Mouse (Mus musculus) liver, embryonic 13.5 days (tissue): ENCODE results near the gene Olfr48. TPM values are rescaled to one million over a fixed set of nuclear protein-coding genes. Genes with fewer than 3 reads are reported as not detected.

Experiments
- ATAC-seq: fragments of 200-750 bp; cut with Nextera tagmentation; 2 replicates; pipeline ENCODE4 v1.8.0; 2017; ENCODE audit warnings: low read depth, mild to moderate bottlenecking, moderate number of reproducible peaks, moderate library complexity
- DNase-seq: peaks from one replicate; pipeline ENCODE4 v3.0.0; 2022
- H3K27ac ChIP-seq: fragments of 300-500 bp; sonication (generic); 2 replicates; pipeline ENCODE4 v1.5.1; 2015; ENCODE audit warnings: moderate library complexity, mild to moderate bottlenecking, inconsistent platforms
- H3K27me3 ChIP-seq: fragments of 300-500 bp; sonication (generic); 2 replicates; pipeline ENCODE4 v1.6.1; 2015; ENCODE audit warnings: mild to moderate bottlenecking, inconsistent platforms
- H3K36me3 ChIP-seq: fragments of 300-500 bp; sonication (generic); 2 replicates; pipeline ENCODE4 v1.6.1; 2015; ENCODE audit warnings: mild to moderate bottlenecking, inconsistent platforms
- H3K4me1 ChIP-seq: fragments of 300-500 bp; sonication (generic); replicated peaks from 2 replicates; pipeline ENCODE4 v1.6.1; 2015; ENCODE audit warnings: inconsistent platforms
- H3K4me2 ChIP-seq: fragments of 300-500 bp; sonication (generic); 2 replicates; pipeline ENCODE4 v1.6.1; 2015; ENCODE audit warnings: inconsistent platforms, mild to moderate bottlenecking, moderate library complexity
- H3K4me3 ChIP-seq: fragments of 300-500 bp; sonication (generic); replicated peaks from 2 replicates; pipeline ENCODE4 v1.5.1; 2015; ENCODE audit warnings: mild to moderate bottlenecking, inconsistent platforms
- H3K9ac ChIP-seq: fragments of 300-500 bp; sonication (generic); 2 replicates; pipeline ENCODE4 v1.6.1; 2015; ENCODE audit warnings: mild to moderate bottlenecking, inconsistent platforms
- H3K9me3 ChIP-seq: fragments of 300-500 bp; sonication (generic); replicated peaks from 2 replicates; pipeline ENCODE4 v1.6.1; 2016; ENCODE audit warnings: inconsistent platforms
- WGBS: fragments of 180-500 bp; shearing (Covaris S2); methylation state at CpG from one replicate; pipeline ENCODE4 v1.1.7; 2015; ENCODE audit not compliant: insufficient replicate concordance; 5-methylcytosine and 5-hydroxymethylcytosine counted together
- polyA plus RNA-seq: library from polyadenylated mRNA; unstranded; fragments of >200 nt; fragmentation: Nextera tagmentation; extraction: Ambion mirVana; gene quantifications from 2 replicates; pipeline ENCODE4 v1.2.1, GENCODE M21; 2015

Gene Olfr48
- not detected in 2 replicates for polyA plus RNA-seq

DNA sequence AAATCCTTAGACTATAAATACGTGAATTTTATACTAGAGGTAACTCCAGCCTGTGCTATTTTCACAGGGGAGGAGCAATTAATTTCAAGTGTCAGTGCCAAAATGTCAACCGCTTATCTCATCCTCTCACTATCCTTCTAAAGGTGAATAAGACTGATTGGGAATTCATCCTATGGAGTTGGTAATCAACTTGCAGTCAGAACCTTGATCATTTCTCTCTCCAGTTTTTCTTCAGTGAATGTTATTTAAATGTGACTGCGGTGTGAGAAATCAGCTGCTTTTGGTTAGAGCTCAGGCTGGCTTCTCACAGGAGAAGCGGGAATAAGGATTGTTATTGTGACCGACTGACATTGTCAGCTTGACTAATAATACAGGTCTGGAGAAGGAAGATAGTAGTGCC, at the start of gene Olfr48:
TSS of gene Olfr48 (minus strand) at position 101 of the 400 bp plus-strand sequence.
- H3K4me3 ChIP-seq, result no peak within 1 kb of the TSS
- no peak within 1 kb of the TSS for H3K9ac ChIP-seq
- H3K27ac ChIP-seq, result no peak within 1 kb of the TSS
- H3K9me3 ChIP-seq, result no peaks in the 10 kb centered on the region
- H3K27me3 ChIP-seq, result no peaks in the 10 kb centered on the region
- no peaks in the 10 kb centered on the region for H3K36me3 ChIP-seq
- no peak within 1 kb of the TSS for H3K4me2 ChIP-seq
- DNase-seq (no peak), ATAC-seq (no peak)
- WGBS, result 74% methylated on average over 5 of the region's 5 CpGs
- H3K4me1 ChIP-seq, result no peaks in the 10 kb centered on the region

DNA sequence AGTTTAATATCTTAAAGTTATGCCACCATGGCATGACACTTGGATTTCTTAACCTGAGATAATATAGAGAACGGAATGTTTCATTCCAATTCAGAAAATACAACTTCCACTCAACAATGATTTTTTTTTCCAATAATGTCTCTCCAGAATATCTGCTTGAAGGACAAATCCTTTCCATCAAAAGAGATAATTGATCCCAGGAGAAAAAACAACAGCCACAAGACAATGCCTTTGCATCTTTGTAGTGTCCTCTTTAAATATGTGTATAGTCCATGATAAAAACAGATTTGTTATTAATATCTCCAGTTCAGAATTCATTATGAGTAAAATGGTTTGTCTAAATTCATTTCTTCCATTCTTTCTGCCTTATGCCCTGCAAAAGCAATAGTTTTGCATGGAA, 30.1 kb upstream of the Olfr48 start, which contains the start of gene Olfr1257:
TSS of gene Olfr1257 (plus strand) at position 301 of the 400 bp plus-strand sequence.
- Histone ChIP-seq H3K4me1 (no peaks in the 10 kb centered on the region), H3K27me3 (no peaks in the 10 kb centered on the region), H3K4me3 (no peak within 1 kb of the TSS), H3K9ac (no peak within 1 kb of the TSS), H3K9me3 (no peaks in the 10 kb centered on the region), H3K4me2 (no peak within 1 kb of the TSS), H3K27ac (no peak within 1 kb of the TSS), H3K36me3 (no peaks in the 10 kb centered on the region)
- no peak for ATAC-seq
- WGBS, result 71% methylated on average over 1 of the region's 1 CpGs
- no peak for DNase-seq

DNA sequence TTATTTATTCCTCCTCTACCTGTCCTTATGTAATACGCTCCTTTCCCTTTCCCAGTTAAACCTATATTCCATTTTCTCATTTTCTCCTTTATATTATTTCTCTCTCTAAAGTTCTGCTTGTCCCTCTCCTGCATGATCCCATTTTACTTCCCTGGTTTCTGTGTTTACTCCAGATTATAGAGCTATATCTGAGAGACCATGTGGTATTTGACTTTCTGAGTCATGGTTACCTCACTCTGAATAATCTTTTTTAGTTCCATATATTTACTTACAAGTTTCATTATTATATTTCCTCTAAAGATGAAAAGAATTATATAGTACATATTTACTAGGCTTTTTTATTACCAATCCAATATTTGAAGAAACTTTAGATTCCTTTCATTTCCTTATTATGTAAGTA, 1.2 kb upstream of the Olfr48 start:
- Histone ChIP-seq H3K4me1 (no peaks in the 10 kb centered on the region), H3K36me3 (no peaks in the 10 kb centered on the region), H3K9ac (no peak overlapping the region), H3K27me3 (no peaks in the 10 kb centered on the region), H3K9me3 (no peaks in the 10 kb centered on the region), H3K4me2 (no peak overlapping the region), H3K4me3 (no peak overlapping the region), H3K27ac (no peak overlapping the region)
- no peak for ATAC-seq
- 66% methylated on average over 1 of the region's 1 CpGs for WGBS
- no peak for DNase-seq

DNA sequence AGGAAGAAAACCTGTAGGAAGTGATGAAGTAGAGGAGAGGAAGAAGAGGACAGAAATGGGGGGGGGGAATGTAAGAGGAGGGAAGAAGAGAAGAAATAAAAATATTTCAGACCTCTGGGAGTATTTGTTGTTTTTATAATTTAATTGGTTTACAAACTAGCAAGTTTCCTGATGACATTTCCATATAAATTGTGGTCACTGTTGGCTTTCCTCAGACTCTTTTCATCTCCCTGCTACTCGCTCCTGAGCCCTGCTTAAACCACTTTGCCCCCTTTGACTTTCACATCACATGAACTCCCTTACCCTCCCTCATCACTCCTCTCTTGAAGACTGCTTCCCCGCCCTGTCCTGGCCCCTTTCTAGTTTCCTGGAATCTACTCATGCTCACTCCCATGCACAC, 6.5 kb downstream of the Olfr48 start, which contains the start of gene Olfr1256:
TSS of gene Olfr1256 (minus strand) at position 101 of the 400 bp plus-strand sequence.
- no peak for ATAC-seq
- Histone ChIP-seq H3K27ac (no peak within 1 kb of the TSS), H3K4me2 (no peak within 1 kb of the TSS), H3K9ac (no peak within 1 kb of the TSS), H3K9me3 (no peaks in the 10 kb centered on the region), H3K27me3 (no peaks in the 10 kb centered on the region), H3K4me1 (no peaks in the 10 kb centered on the region), H3K4me3 (no peak within 1 kb of the TSS), H3K36me3 (no peaks in the 10 kb centered on the region)
- 35% methylated on average over 2 of the region's 2 CpGs for WGBS
- no peak for DNase-seq

DNA sequence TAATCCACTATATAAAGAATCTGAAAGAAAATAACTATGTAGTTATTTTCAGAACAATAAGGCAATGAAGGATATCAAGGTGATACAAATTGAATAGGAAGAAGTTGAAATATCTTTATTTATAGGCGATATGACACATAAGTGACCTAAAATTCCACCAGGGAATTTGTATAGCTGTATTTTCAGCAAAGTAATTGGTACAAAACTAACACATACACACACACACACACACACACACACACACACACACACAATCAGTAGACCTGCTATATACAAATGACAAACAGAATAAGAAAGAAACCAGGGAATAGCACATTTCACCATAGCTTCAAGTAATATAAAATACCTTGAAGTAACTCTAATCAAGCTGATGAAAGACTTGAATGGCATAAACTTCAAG, 27.8 kb downstream of the Olfr48 start:
- no peaks in the 10 kb centered on the region for H3K4me1 ChIP-seq
- H3K27ac ChIP-seq, result no peak overlapping the region
- DNase-seq (no peak), ATAC-seq (no peak)
- no peaks in the 10 kb centered on the region for H3K9me3 ChIP-seq
- H3K36me3 ChIP-seq, result no peaks in the 10 kb centered on the region
- no peak overlapping the region for H3K4me2 ChIP-seq
- no peaks in the 10 kb centered on the region for H3K27me3 ChIP-seq
- 60% methylated on average over 1 of the region's 1 CpGs for whole genome bisulfite sequencing
- no peak overlapping the region for H3K9ac ChIP-seq
- H3K4me3 ChIP-seq, result no peak overlapping the region

DNA sequence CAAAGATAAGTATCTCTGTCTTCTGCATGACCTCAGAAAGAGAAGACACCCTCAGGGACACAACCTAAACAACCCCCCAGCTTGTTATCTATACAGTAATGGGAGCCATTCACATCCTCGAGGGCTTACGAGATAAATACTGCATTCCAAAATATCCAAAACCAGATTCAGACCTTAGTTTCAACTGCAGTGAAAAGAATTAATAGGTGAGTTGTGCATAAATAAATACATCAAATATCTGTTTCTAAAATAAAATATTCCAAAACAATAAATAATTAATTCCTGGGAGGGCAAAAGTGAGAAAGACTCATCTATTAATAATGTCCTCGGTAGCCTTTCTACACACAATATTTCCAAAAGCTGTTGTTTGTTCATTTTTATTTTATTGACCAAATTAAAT, 36.3 kb downstream of the Olfr48 start, which contains the start of gene Olfr1255:
TSS of gene Olfr1255 (plus strand) at position 301 of the 400 bp plus-strand sequence.
- Histone ChIP-seq H3K4me2 (no peak within 1 kb of the TSS), H3K4me1 (no peaks in the 10 kb centered on the region), H3K9me3 (no peaks in the 10 kb centered on the region), H3K27me3 (no peaks in the 10 kb centered on the region), H3K4me3 (no peak within 1 kb of the TSS), H3K27ac (no peak within 1 kb of the TSS), H3K9ac (no peak within 1 kb of the TSS), H3K36me3 (no peaks in the 10 kb centered on the region)
- DNase-seq (no peak), ATAC-seq (no peak)
- WGBS, result 63% methylated on average over 3 of the region's 3 CpGs

DNA sequence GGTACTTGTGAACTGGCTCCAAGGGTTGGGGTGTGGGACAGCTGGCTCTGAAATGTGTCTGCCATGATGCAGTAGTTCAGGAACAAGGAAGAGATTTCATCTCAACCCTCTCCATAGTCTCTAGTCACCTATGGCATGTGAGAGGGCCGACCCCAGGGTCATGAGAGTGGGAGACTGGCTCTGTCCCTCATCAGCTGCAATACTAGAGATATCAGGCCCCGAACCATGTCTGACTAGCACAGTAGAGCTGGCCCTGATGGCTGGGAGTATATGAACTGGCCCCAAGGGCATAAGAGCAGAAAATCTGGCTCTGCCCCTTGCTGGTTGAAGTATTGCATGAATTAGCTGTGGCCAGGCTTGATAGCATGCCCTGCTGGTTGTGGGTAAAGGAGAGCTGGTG, 37.3 kb downstream of the Olfr48 start:
- no peak overlapping the region for H3K4me2 ChIP-seq
- 64% methylated on average over 2 of the region's 2 CpGs for WGBS
- no peak overlapping the region for H3K27ac ChIP-seq
- ATAC-seq (no peak), DNase-seq (no peak)
- no peak overlapping the region for H3K4me3 ChIP-seq
- H3K27me3 ChIP-seq, result no peaks in the 10 kb centered on the region
- H3K9ac ChIP-seq, result no peak overlapping the region
- H3K36me3 ChIP-seq, result no peaks in the 10 kb centered on the region
- H3K9me3 ChIP-seq, result no peaks in the 10 kb centered on the region
- H3K4me1 ChIP-seq, result no peaks in the 10 kb centered on the region

DNA sequence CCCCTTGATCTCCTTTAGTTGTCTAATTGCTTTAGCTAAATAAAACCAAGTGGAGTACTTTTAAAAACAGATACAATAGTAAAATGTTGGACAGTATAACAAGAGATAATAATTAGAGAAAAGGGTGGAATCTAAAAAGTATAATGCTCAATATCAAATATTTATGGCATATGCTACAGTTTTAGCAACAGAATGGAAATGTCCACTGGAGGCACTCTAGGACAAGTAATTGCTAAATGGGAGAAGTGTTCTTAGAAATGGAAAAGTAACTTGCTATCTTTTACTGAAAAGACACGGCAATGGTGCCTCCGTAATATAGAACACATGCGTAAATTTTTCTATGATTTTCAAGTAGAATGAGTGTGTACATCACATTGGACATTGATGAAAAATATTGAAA, 48.4 kb downstream of the Olfr48 start:
- ATAC-seq, result no peak

DNA sequence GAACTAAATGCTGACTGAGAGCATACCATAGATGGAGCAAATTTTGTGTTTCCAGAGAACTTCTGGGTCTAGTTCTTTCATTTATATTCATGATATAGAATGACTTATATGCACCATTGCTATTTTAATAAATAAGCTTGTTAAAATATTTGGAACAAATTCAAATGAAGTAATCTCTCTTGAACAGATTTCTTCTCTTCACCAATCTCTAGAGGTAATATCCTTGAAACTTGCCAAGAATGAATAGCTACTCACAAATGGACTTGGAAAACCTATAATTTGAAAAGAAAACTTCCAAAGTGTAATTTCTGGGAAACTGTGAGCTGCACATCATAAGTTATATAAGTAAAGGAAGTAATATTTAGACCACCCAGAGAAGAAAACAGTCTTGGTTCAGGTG, 54.5 kb downstream of the Olfr48 start, which contains the start of gene Olfr1254:
TSS of gene Olfr1254 (minus strand) at position 101 of the 400 bp plus-strand sequence.
- H3K36me3 ChIP-seq, result no peaks in the 10 kb centered on the region
- H3K9me3 ChIP-seq, result no peaks in the 10 kb centered on the region
- H3K27ac ChIP-seq, result no peak within 1 kb of the TSS
- no peaks in the 10 kb centered on the region for H3K27me3 ChIP-seq
- ATAC-seq (no peak), DNase-seq (no peak)
- H3K4me1 ChIP-seq, result no peaks in the 10 kb centered on the region
- no peak within 1 kb of the TSS for H3K4me3 ChIP-seq
- no peak within 1 kb of the TSS for H3K9ac ChIP-seq
- no peak within 1 kb of the TSS for H3K4me2 ChIP-seq

More for the DNA sequence above, 48.4 kb downstream of the Olfr48 start:
- Histone ChIP-seq H3K27ac (no peak overlapping the region), H3K4me3 (no peak overlapping the region), H3K9me3 (no peaks in the 10 kb centered on the region), H3K27me3 (no peaks in the 10 kb centered on the region), H3K9ac (no peak overlapping the region), H3K4me2 (no peak overlapping the region), H3K36me3 (no peaks in the 10 kb centered on the region), H3K4me1 (no peaks in the 10 kb centered on the region)
- no peak for DNase-seq
- 78% methylated on average over 3 of the region's 3 CpGs for WGBS

Other genes starting within 250 kb of the Olfr48 start
- not detected in 2 replicates for gene Olfr1247, start 234.1 kb downstream of the Olfr48 start, polyA plus RNA-seq
- not detected in 2 replicates for gene Olfr1248, start 230.0 kb downstream of the Olfr48 start, polyA plus RNA-seq
- gene Olfr1249, start 213.2 kb downstream of the Olfr48 start, polyA plus RNA-seq, result not detected in 2 replicates
- gene Olfr1250, start 186.7 kb downstream of the Olfr48 start, polyA plus RNA-seq, result not detected in 2 replicates
- gene Olfr1251, start 176.3 kb downstream of the Olfr48 start, polyA plus RNA-seq, result not detected in 2 replicates
- gene Olfr1252, start 123.2 kb downstream of the Olfr48 start, polyA plus RNA-seq, result not detected in 2 replicates
- not detected in 2 replicates for gene Olfr1253, start 91.1 kb downstream of the Olfr48 start, polyA plus RNA-seq
- gene Olfr1254, start 54.6 kb downstream of the Olfr48 start, polyA plus RNA-seq, result not detected in 2 replicates
- not detected in 2 replicates for gene Olfr1255, start 36.2 kb downstream of the Olfr48 start, polyA plus RNA-seq
- gene Olfr1256, start 6.7 kb downstream of the Olfr48 start, polyA plus RNA-seq, result not detected in 2 replicates
- gene Olfr1257, start 30.2 kb upstream of the Olfr48 start, polyA plus RNA-seq, result not detected in 2 replicates
- not detected in 2 replicates for gene Olfr1258, start 79.1 kb upstream of the Olfr48 start, polyA plus RNA-seq
- not detected in 2 replicates for gene Olfr1259, start 100.5 kb upstream of the Olfr48 start, polyA plus RNA-seq
- not detected in 2 replicates for gene Olfr1260, start 126.1 kb upstream of the Olfr48 start, polyA plus RNA-seq
- gene Olfr1261, start 143.0 kb upstream of the Olfr48 start, polyA plus RNA-seq, result not detected in 2 replicates
- not detected in 2 replicates for gene Olfr1262, start 151.9 kb upstream of the Olfr48 start, polyA plus RNA-seq
- gene Olfr1263, start 163.9 kb upstream of the Olfr48 start, polyA plus RNA-seq, result not detected in 2 replicates
- not detected in 2 replicates for gene Olfr1264, start 177.4 kb upstream of the Olfr48 start, polyA plus RNA-seq
- gene Olfr1265, start 187.1 kb upstream of the Olfr48 start, polyA plus RNA-seq, result not detected in 2 replicates
- not detected in 2 replicates for gene Olfr140, start 215.4 kb upstream of the Olfr48 start, polyA plus RNA-seq